Comparison of ENCODE assay signal across 28 mouse cellular contexts in the genomic region with DNA sequence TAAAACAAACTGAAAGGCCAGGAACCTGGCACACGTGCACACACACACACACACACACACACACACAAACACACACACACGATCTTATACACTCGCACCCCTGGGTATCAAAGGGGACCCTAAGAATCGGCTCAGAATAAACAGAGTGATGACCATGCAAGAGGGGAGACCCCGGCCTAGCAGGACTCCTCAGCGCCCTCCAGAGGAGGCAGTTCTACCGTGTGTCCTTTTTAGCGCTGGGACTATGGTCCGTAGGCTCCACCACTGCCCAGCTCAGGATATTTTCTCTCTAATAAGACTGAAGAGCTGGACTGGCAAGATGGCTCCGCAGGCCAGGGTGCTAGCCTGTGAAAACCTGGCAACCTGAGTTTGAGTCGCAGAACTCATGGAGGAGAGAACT. TPM values are rescaled to one million over a fixed set of nuclear protein-coding genes. Genes with fewer than 3 reads are reported as not detected.
"Had no signal": no experiment of that assay in that cellular context is flagged by ENCODE, and none has a peak within 500 bp of the region (broad histone marks: within the 10 kb centered on the region; RNA-seq: fewer than 3 reads in every experiment).

No protein-coding gene starts in this region.

- H3K27ac ChIP-seq: kidney, embryonic 15.5 days; limb, embryonic 12.5 days; limb, embryonic 15.5 days; liver, embryonic 14.5 days; midbrain, embryonic 15.5 days; neural tube, embryonic 13.5 days had no signal

- H3K36me3 ChIP-seq: midbrain, embryonic 15.5 days had no signal

- H3K4me3 ChIP-seq: kidney, embryonic 15.5 days; limb, embryonic 12.5 days; limb, embryonic 15.5 days; midbrain, embryonic 15.5 days; myocyte; neural tube, embryonic 13.5 days had no signal

- H3K4me1 ChIP-seq: limb, embryonic 12.5 days; limb, embryonic 15.5 days had no signal

- H3K27me3 ChIP-seq: kidney, embryonic 15.5 days; limb, embryonic 12.5 days; limb, embryonic 15.5 days; midbrain, embryonic 15.5 days; neural tube, embryonic 13.5 days had no signal

- H3K9ac ChIP-seq: kidney, embryonic 15.5 days; limb, embryonic 12.5 days; limb, embryonic 15.5 days; liver, embryonic 14.5 days; liver, postnatal 0 days; lung, embryonic 14.5 days; midbrain, embryonic 15.5 days; neural tube, embryonic 13.5 days had no signal

- ATAC-seq: liver, postnatal 0 days; lung, postnatal 0 days; midbrain, embryonic 15.5 days had no signal

- DNase-seq: kidney, adult 11 months; kidney, adult 8-10 months; kidney, postnatal 10 days; kidney, postnatal 4 days; left cerebral cortex, postnatal 4 days; liver, postnatal 0 days; lung, embryonic 14.5 days; retina, postnatal 1 day; right cerebral cortex, postnatal 25 days; spleen, adult 18-20 months; thymus, adult 2 months; thymus, postnatal 14 days; thymus, postnatal 4 days had no signal

- H3K9me3 ChIP-seq: kidney, embryonic 15.5 days; limb, embryonic 12.5 days; limb, embryonic 15.5 days; midbrain, embryonic 15.5 days; neural tube, embryonic 13.5 days had no signal

- H3K4me2 ChIP-seq: kidney, embryonic 15.5 days; limb, embryonic 12.5 days; limb, embryonic 15.5 days; liver, embryonic 11.5 days; lung, embryonic 14.5 days; midbrain, embryonic 11.5 days; midbrain, embryonic 15.5 days; neural tube, embryonic 13.5 days had no signal

RNA-seq across cellular contexts. Expression of a gene that starts 51.4 kb away (rescaled TPM):
- total RNA-seq: layer of hippocampus, adult 18-20 months; layer of hippocampus, postnatal 14 days; left cerebral cortex, adult 8-10 months; left cerebral cortex, postnatal 14 days; megakaryocyte-erythroid progenitor cell, adult 5-6 weeks had no signal
- polyA plus RNA-seq: limb, embryonic 12.5 days; lung, embryonic 14.5 days; midbrain, embryonic 11.5 days; midbrain, embryonic 15.5 days; myocyte; neural tube, embryonic 13.5 days had no signal
